Mouse (Mus musculus): Measurements from ENCODE around the gene Stmn1. TPM values are rescaled to one million over a fixed set of nuclear protein-coding genes. Genes with fewer than 3 reads are reported as not detected.

Gene Stmn1
- 167 and 169 TPM in 2 replicates for total RNA-seq (2023)

GRCm38 (mm10) chr4:134468215-134468575, at the start of gene Stmn1:
Gene Stmn1 (plus strand): TSS chr4:134468320.

GRCm38 (mm10) chr4:134496595-134497210, 28.6 kb downstream of the Stmn1 start, which contains the start of gene Paqr7:
Gene Paqr7 (plus strand): TSS chr4:134496697.

DNA sequence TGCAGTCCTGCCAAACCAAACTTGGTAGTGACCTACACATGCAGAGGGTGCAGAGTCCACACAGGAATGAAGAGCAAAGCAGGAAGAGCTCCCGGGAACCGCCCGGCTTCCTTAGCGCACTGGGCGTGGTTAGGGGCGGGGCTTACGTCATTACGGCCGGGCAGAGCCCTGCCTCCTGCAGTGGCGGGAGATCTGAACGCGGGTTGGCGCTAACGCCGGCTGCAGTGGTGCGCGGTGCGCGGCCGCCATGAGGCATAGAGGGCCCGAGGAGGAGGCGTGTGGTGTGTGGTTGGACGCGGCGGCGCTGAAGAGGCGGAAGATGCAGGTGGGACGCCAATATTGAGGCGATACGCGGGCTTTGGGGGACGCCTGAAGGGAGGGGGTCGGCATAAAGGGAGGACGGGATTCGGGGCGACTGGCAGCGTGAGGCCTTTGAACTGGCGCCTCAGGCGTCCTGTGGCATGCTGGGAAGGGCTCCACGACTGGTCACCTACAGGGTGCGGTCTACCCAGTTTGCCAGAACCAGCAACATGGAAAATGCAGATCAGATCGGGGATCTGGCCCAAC, 42.8 kb downstream of the Stmn1 start, which contains the start of gene Aunip:
Gene Aunip (plus strand): TSS at position 155 of the 567 bp plus-strand sequence.

Other genes starting within 250 kb of the Stmn1 start
- gene Catsper4, start 240.9 kb upstream of the Stmn1 start, total RNA-seq (2023) = not detected in 2 replicates
- gene Cnksr1, start 229.9 kb upstream of the Stmn1 start, total RNA-seq (2023) = not detected in 2 replicates
- gene E130218I03Rik, start 224.7 kb upstream of the Stmn1 start, total RNA-seq (2023) = not detected in 2 replicates
- 3.5 and 3.6 TPM in 2 replicates for gene Zfp593, start 222.7 kb upstream of the Stmn1 start, total RNA-seq (2023)
- gene Gm30191, start 221.4 kb upstream of the Stmn1 start, total RNA-seq (2023) = not detected in 2 replicates
- gene Grrp1, start 214.2 kb upstream of the Stmn1 start, total RNA-seq (2023) = not detected in 2 replicates
- 9.7 and 11.7 TPM in 2 replicates for gene Pdik1l, start 180.4 kb upstream of the Stmn1 start, total RNA-seq (2023)
- not detected in 2 replicates for gene Trim63, start 153.2 kb upstream of the Stmn1 start, total RNA-seq (2023)
- not detected in 2 replicates for gene Slc30a2, start 125.1 kb upstream of the Stmn1 start, total RNA-seq (2023)
- gene Extl1, start 84.5 kb upstream of the Stmn1 start, total RNA-seq (2023) = not detected in 2 replicates
- gene Pafah2, start 72.0 kb upstream of the Stmn1 start, total RNA-seq (2023) = 16.5 and 22.8 TPM in 2 replicates
- 25.9 and 29.1 TPM in 2 replicates for gene Paqr7, start 28.4 kb downstream of the Stmn1 start, total RNA-seq (2023)
- 3.9 and 5.9 TPM in 2 replicates for gene Aunip, start 42.7 kb downstream of the Stmn1 start, total RNA-seq (2023)
- gene Mtfr1l, start 67.1 kb downstream of the Stmn1 start, total RNA-seq (2023) = 32.4 and 39.5 TPM in 2 replicates
- gene Selenon, start 83.8 kb downstream of the Stmn1 start, total RNA-seq (2023) = 165 and 186 TPM in 2 replicates
- 32.8 and 49.3 TPM in 2 replicates for gene Man1c1, start 236.0 kb downstream of the Stmn1 start, total RNA-seq (2023)